Mouse (Mus musculus) hindbrain, embryonic 13.5 days (tissue): ENCODE results near the gene Cd5. TPM values are rescaled to one million over a fixed set of nuclear protein-coding genes. Genes with fewer than 3 reads are reported as not detected.
A peak's percentile ranks its signal among the peaks of the same experiment; 100 is the strongest.

Experiments used
- ATAC-seq: fragments of 200-750 bp; cut with Nextera tagmentation; 2 replicates; pipeline ENCODE4 v1.8.0; 2017; ENCODE audit warnings: moderate TSS enrichment; ENCODE audit not compliant: low FRiP score
- H3K27ac ChIP-seq: fragments of 300-500 bp; sonication (generic); 2 replicates; pipeline ENCODE4 v1.5.1; 2015; ENCODE audit warnings: inconsistent platforms, mild to moderate bottlenecking, moderate library complexity
- H3K27me3 ChIP-seq: fragments of 300-500 bp; sonication (generic); 2 replicates; pipeline ENCODE4 v1.6.1; 2015; ENCODE audit warnings: mild to moderate bottlenecking, inconsistent platforms
- H3K36me3 ChIP-seq: fragments of 300-500 bp; sonication (generic); 2 replicates; pipeline ENCODE4 v1.6.1; 2015; ENCODE audit warnings: mild to moderate bottlenecking, inconsistent platforms
- H3K4me1 ChIP-seq: fragments of 300-500 bp; sonication (generic); replicated peaks from 2 replicates; pipeline ENCODE4 v1.6.1; 2015; ENCODE audit warnings: inconsistent platforms
- H3K4me2 ChIP-seq: fragments of 300-500 bp; sonication (generic); 2 replicates; pipeline ENCODE4 v1.6.1; 2015; ENCODE audit warnings: inconsistent platforms, mild to moderate bottlenecking, moderate library complexity
- H3K4me3 ChIP-seq: fragments of 300-500 bp; sonication (generic); 2 replicates; pipeline ENCODE4 v1.5.1; 2015; ENCODE audit warnings: mild to moderate bottlenecking, inconsistent platforms
- H3K9ac ChIP-seq: fragments of 300-500 bp; sonication (generic); 2 replicates; pipeline ENCODE4 v1.6.1; 2015; ENCODE audit warnings: mild to moderate bottlenecking, inconsistent platforms
- H3K9me3 ChIP-seq: fragments of 300-500 bp; sonication (generic); 2 replicates; pipeline ENCODE4 v1.6.1; 2016; ENCODE audit warnings: inconsistent platforms
- WGBS: fragments of 180-500 bp; shearing (Covaris S2); methylation state at CpG from one replicate; pipeline ENCODE4 v1.1.7; 2015; 5-methylcytosine and 5-hydroxymethylcytosine counted together
- polyA plus RNA-seq: library from polyadenylated mRNA; unstranded; fragments of >200 nt; fragmentation: Nextera tagmentation; extraction: Ambion mirVana; gene quantifications from 2 replicates; pipeline ENCODE4 v1.2.1, GENCODE M21; 2015

Gene Cd5
- polyA plus RNA-seq, 1 experiment from 2014 or later = 0.35 TPM

GRCm38 (mm10) chr19:10720524-10720923 lies 18.3 kb downstream of the Cd5 start:
- Histone ChIP-seq H3K9ac (no peak overlapping the region), H3K9me3 (no peaks in the 10 kb centered on the region), H3K4me3 (no peak overlapping the region), H3K4me2 (no peak overlapping the region), H3K36me3 (no peaks in the 10 kb centered on the region), H3K27me3 (no peaks in the 10 kb centered on the region), H3K27ac (peak overlapping the region; percentile 69), H3K4me1 (peaks cover 41% of the 10 kb centered on the region)
- no peak for ATAC-seq
- WGBS = 32% methylated on average over 3 of the region's 3 CpGs

- 23% methylated on average over 2 of the region's 2 CpGs for WGBS
Observed at GRCm38 (mm10) chr19:10719751-10720150, 19.1 kb downstream of the Cd5 start.

GRCm38 (mm10) chr19:10718251-10718775 lies 20.5 kb downstream of the Cd5 start:
- Histone ChIP-seq H3K36me3 (peaks cover 10% of the 10 kb centered on the region), H3K27ac (no peak overlapping the region), H3K4me3 (no peak overlapping the region), H3K4me1 (peaks cover 32% of the 10 kb centered on the region), H3K4me2 (no peak overlapping the region), H3K9ac (no peak overlapping the region), H3K9me3 (no peaks in the 10 kb centered on the region), H3K27me3 (no peaks in the 10 kb centered on the region)
- WGBS = 72% methylated on average over 7 of the region's 7 CpGs
- no peak for ATAC-seq

More at GRCm38 (mm10) chr19:10719751-10720150, 19.1 kb downstream of the Cd5 start:
- peak; percentile 50 for ATAC-seq
- H3K4me3 ChIP-seq = no peak overlapping the region
- no peak overlapping the region for H3K9ac ChIP-seq
- H3K27ac ChIP-seq = peak overlapping the region; percentile 69
- H3K27me3 ChIP-seq = no peaks in the 10 kb centered on the region
- H3K36me3 ChIP-seq = no peaks in the 10 kb centered on the region
- H3K4me2 ChIP-seq = no peak overlapping the region
- no peaks in the 10 kb centered on the region for H3K9me3 ChIP-seq
- H3K4me1 ChIP-seq = peaks cover 41% of the 10 kb centered on the region

- Histone ChIP-seq H3K9ac (no peak overlapping the region), H3K4me2 (no peak overlapping the region), H3K36me3 (peaks cover 38% of the 10 kb centered on the region), H3K27me3 (no peaks in the 10 kb centered on the region), H3K9me3 (no peaks in the 10 kb centered on the region), H3K27ac (peak overlapping the region; percentile 69; the same call in 1 of the 2 replicates), H3K4me3 (no peak overlapping the region), H3K4me1 (peaks cover 27% of the 10 kb centered on the region)
- 94% methylated on average over 6 of the region's 6 CpGs for WGBS
- no peak for ATAC-seq
Observed at GRCm38 (mm10) chr19:10715476-10715875, 23.3 kb downstream of the Cd5 start.

- H3K4me3 ChIP-seq = no peak overlapping the region
- H3K4me2 ChIP-seq = no peak overlapping the region
- peaks cover 26% of the 10 kb centered on the region for H3K4me1 ChIP-seq
- H3K9ac ChIP-seq = no peak overlapping the region
- H3K9me3 ChIP-seq = no peaks in the 10 kb centered on the region
- peaks cover 42% of the 10 kb centered on the region for H3K36me3 ChIP-seq
- H3K27ac ChIP-seq = peak overlapping the region; percentile 71
- H3K27me3 ChIP-seq = no peaks in the 10 kb centered on the region
- ATAC-seq = peak; percentile 64
- WGBS = 44% methylated on average over 4 of the region's 4 CpGs
Observed at GRCm38 (mm10) chr19:10714682-10715475, 23.9 kb downstream of the Cd5 start.

- H3K4me1 ChIP-seq = peaks cover 26% of the 10 kb centered on the region
- WGBS = 84% methylated on average over 6 of the region's 6 CpGs
- H3K9me3 ChIP-seq = no peaks in the 10 kb centered on the region
- ATAC-seq = no peak
- no peak overlapping the region for H3K9ac ChIP-seq
- peaks cover 42% of the 10 kb centered on the region for H3K36me3 ChIP-seq
- peak overlapping the region; percentile 71 for H3K27ac ChIP-seq
- no peak overlapping the region for H3K4me3 ChIP-seq
- H3K4me2 ChIP-seq = no peak overlapping the region
- no peaks in the 10 kb centered on the region for H3K27me3 ChIP-seq
Observed at GRCm38 (mm10) chr19:10714168-10714567, 24.6 kb downstream of the Cd5 start.

- ATAC-seq = no peak
- peaks cover 32% of the 10 kb centered on the region for H3K4me1 ChIP-seq
- no peaks in the 10 kb centered on the region for H3K27me3 ChIP-seq
- no peak overlapping the region for H3K4me3 ChIP-seq
- H3K9ac ChIP-seq = no peak overlapping the region
- H3K36me3 ChIP-seq = peaks cover 43% of the 10 kb centered on the region
- peak overlapping the region; percentile 71; the same call in 1 of the 2 replicates for H3K27ac ChIP-seq
- H3K4me2 ChIP-seq = no peak overlapping the region
- no peaks in the 10 kb centered on the region for H3K9me3 ChIP-seq
- WGBS = 94% methylated on average over 10 of the region's 10 CpGs
Observed at GRCm38 (mm10) chr19:10713551-10713950, 25.3 kb downstream of the Cd5 start.

- Histone ChIP-seq H3K9ac (no peak overlapping the region), H3K4me3 (no peak overlapping the region), H3K4me2 (no peak overlapping the region), H3K36me3 (peaks cover 51% of the 10 kb centered on the region), H3K9me3 (no peaks in the 10 kb centered on the region), H3K27me3 (no peaks in the 10 kb centered on the region), H3K27ac (no peak overlapping the region), H3K4me1 (peaks cover 29% of the 10 kb centered on the region)
- ATAC-seq = no peak
- WGBS = 97% methylated on average over 12 of the region's 12 CpGs
Observed at GRCm38 (mm10) chr19:10712646-10713045, 26.2 kb downstream of the Cd5 start.

GRCm38 (mm10) chr19:10712194-10712593 lies 26.6 kb downstream of the Cd5 start:
- H3K9ac ChIP-seq = no peak overlapping the region
- H3K4me2 ChIP-seq = no peak overlapping the region
- H3K27ac ChIP-seq = no peak overlapping the region
- peaks cover 29% of the 10 kb centered on the region for H3K4me1 ChIP-seq
- no peaks in the 10 kb centered on the region for H3K9me3 ChIP-seq
- WGBS = 98% methylated on average over 7 of the region's 7 CpGs
- H3K36me3 ChIP-seq = peaks cover 56% of the 10 kb centered on the region
- ATAC-seq = no peak
- no peaks in the 10 kb centered on the region for H3K27me3 ChIP-seq
- no peak overlapping the region for H3K4me3 ChIP-seq

- H3K4me3 ChIP-seq = no peak overlapping the region
- peaks cover 62% of the 10 kb centered on the region for H3K36me3 ChIP-seq
- peak overlapping the region; percentile 93 for H3K27ac ChIP-seq
- H3K27me3 ChIP-seq = no peaks in the 10 kb centered on the region
- 0 out of 2 replicates have a peak overlapping the region, but pooled peaks have one; percentile 25 for H3K9ac ChIP-seq
- no peak for ATAC-seq
- H3K9me3 ChIP-seq = no peaks in the 10 kb centered on the region
- H3K4me2 ChIP-seq = no peak overlapping the region
- peaks cover 29% of the 10 kb centered on the region for H3K4me1 ChIP-seq
- WGBS = 94% methylated on average over 4 of the region's 4 CpGs
Observed at GRCm38 (mm10) chr19:10710751-10711150, 28.1 kb downstream of the Cd5 start.

- Histone ChIP-seq H3K4me3 (no peak overlapping the region), H3K9me3 (no peaks in the 10 kb centered on the region), H3K4me2 (no peak overlapping the region), H3K27ac (peak overlapping the region; percentile 93), H3K9ac (peak overlapping the region; percentile 49; the same call in 1 of the 2 replicates), H3K4me1 (peaks cover 33% of the 10 kb centered on the region), H3K36me3 (peaks cover 62% of the 10 kb centered on the region), H3K27me3 (no peaks in the 10 kb centered on the region)
- 60% methylated on average over 9 of the region's 9 CpGs for WGBS
- ATAC-seq = peak; percentile 38; the same call in 1 of the 2 replicates
Observed at GRCm38 (mm10) chr19:10710088-10710511, 28.7 kb downstream of the Cd5 start.

- Histone ChIP-seq H3K9me3 (no peaks in the 10 kb centered on the region), H3K27ac (peak overlapping the region; percentile 93), H3K36me3 (peaks cover 62% of the 10 kb centered on the region), H3K4me3 (no peak overlapping the region), H3K27me3 (no peaks in the 10 kb centered on the region), H3K9ac (no peak overlapping the region), H3K4me1 (peaks cover 33% of the 10 kb centered on the region), H3K4me2 (no peak overlapping the region)
- 15% methylated on average over 8 of the region's 8 CpGs for WGBS
- peak; percentile 84 for ATAC-seq
Observed at GRCm38 (mm10) chr19:10709360-10710087, 29.3 kb downstream of the Cd5 start.
